Mouse (Mus musculus): ENCODE data around the gene Cd164l2.

The Cd164l2 gene

DNA sequence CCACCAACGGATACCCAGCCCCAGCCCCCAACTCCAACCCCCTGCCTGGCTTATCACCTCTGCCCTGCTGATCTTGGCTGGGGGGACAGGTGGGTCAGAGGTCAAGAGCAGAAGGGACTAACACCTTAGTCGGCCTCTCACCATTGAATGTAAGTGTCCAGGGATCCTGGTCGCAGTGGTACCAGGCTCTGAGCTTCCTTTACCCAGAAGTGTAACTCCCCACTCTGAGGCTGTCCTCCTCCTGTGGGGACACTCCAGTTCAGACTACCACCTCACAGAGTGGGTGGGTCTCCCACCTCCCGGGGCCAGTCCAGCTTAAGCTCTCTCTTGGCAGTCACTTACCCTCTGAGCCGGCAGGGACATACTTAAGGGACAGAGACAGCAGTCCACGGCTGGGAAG is 43.5 kb downstream of the Cd164l2 start:
- DNase-seq (ENCODE audit: low read depth, low spot score), result no peak

- no peak for DNase-seq (ENCODE audit: low read depth, low spot score)
These were observed 44.9 kb downstream of the Cd164l2 start for GRCm38 (mm10) chr4:133256820-133257219.

- DNase-seq (ENCODE audit: low read depth, low spot score), result no peak
These were observed 45.3 kb downstream of the Cd164l2 start for GRCm38 (mm10) chr4:133257230-133257629.

GRCm38 (mm10) chr4:133257798-133258408 is 46.0 kb downstream of the Cd164l2 start:
- DNase-seq (ENCODE audit: low read depth, low spot score), result no peak

DNA sequence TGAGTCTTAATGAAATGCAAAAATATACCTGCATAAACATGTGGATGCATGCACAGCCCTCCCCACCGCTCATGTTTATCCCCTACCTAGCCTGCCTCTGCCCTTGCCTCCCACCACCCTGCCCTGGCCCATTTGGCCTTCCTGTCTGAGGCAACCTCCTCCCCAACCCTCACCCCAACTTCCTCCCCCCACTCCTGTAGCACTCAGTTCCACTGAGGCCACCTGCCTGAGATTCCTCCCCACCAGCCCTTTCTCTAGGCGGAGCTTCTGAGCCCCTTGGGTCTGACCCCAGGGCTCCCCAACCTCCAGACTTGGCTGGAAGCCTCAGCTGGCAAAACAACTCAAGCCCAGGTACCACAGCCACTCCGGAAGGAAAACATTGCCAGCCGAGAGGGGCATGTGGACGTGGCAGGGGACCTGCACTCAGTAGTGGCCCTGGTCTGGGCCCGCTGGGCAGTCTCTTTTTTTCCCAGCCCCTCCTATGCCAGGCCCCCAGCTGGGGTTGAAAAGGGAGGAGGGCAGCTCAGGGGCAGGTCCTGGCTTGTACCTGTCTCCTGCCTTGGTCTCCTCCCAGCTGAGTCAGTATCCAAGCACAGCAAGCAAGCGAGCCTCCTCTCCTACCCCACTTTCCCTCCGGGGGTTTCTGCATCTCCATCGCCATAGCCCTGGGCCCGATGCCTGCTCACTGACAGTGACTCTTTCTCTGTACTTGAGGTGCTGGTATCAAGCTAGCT is 49.9 kb downstream of the Cd164l2 start:
- no peak for DNase-seq (ENCODE audit: low read depth, low spot score)

- DNase-seq (ENCODE audit: low read depth, low spot score), result no peak
These were observed 50.4 kb downstream of the Cd164l2 start for GRCm38 (mm10) chr4:133262375-133262765.

DNA sequence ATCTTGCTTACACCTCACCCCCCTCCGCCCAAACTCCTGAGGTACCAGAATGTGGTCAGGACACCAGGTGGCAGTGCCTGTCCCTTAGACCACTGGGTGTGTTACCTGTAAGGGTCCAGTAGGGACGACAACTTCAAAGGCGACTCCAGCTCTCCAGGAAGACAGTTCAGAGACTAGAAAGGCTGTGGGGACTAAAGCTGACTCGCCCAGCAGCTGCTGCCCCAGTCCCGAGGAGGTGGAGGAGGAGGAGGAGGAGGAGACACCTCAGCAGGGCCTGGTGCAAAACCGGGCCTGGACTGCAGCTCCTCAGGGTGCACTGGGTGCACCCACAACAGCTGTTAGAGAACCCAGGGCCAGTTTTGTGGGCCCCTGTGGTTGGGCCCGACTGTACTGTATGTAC is 51.0 kb downstream of the Cd164l2 start, which contains the start of gene Sytl1:
Gene Sytl1 (minus strand): TSS at position 232 of the 400 bp plus-strand sequence.
- no peak for DNase-seq (ENCODE audit: low read depth, low spot score)

DNA sequence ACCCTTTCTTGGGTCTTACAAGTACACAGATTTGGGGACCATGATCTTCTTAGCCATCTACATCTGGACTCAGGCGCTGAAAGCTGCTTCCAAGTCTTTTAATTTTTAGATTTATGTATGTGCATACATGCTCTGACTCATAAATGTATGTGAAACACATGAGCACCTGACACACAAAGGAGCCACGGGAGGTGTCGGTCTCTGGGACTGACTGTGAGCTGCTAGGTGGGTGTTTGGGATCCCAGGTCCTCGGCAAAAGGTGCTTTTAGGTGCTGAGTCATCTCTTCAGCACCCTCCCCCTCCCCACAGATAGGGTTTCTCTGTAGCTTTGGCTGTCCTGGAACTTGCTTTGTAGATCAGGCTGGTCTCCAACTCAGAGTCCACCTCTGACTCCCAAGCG is 51.8 kb downstream of the Cd164l2 start:
- DNase-seq (ENCODE audit: low read depth, low spot score), result no peak

DNA sequence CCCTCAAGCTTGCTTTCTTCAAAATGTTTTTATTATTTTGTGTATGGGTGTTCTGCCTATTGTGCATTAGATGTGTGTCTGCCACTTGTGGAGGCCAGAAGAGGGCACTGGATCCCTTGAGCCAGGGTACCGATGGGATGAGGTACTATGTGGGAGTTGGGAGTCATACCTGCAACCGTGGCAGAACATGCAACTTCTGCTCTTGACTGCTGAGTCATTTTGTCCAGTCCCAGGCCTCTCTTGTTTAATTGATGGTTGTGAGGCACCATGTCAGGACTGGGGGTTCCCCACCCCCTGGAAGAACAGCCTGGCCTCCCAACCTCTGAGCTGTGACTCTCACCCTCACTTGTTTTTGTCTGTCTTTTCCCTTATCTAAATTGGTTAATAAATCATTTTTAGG is 52.6 kb downstream of the Cd164l2 start:
- DNase-seq (ENCODE audit: low read depth, low spot score), result no peak

- no peak for DNase-seq (ENCODE audit: low read depth, low spot score)
These were observed 53.4 kb downstream of the Cd164l2 start for GRCm38 (mm10) chr4:133265297-133265696.

GRCm38 (mm10) chr4:133265759-133266158 is 53.8 kb downstream of the Cd164l2 start:
- DNase-seq (ENCODE audit: low read depth, low spot score), result no peak

- DNase-seq (ENCODE audit: low read depth, low spot score), result no peak
These were observed 54.4 kb downstream of the Cd164l2 start for GRCm38 (mm10) chr4:133266248-133266880.

DNA sequence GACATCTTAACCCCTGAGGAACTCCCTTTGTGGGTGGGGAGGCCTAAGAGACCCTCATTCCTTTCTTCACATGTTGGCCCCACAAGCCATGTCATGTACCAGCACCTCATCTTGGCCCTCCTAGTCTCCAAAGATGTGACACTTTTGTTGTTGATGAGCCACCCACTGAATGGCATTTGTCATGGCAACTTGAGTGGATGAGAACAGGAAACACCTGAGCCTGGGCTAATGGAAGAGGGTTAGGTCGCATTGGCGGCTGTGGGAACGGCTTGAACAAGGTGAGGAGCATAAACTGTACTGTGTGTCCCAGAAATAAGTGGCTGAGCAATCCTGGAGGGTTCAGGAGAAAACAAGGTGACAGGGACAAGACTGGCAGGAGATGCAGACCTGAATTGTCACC is 57.0 kb downstream of the Cd164l2 start:
- no peak for DNase-seq (ENCODE audit: low read depth, low spot score)

- DNase-seq (ENCODE audit: low read depth, low spot score), result no peak
These were observed 57.7 kb downstream of the Cd164l2 start for GRCm38 (mm10) chr4:133269596-133269995.

DNA sequence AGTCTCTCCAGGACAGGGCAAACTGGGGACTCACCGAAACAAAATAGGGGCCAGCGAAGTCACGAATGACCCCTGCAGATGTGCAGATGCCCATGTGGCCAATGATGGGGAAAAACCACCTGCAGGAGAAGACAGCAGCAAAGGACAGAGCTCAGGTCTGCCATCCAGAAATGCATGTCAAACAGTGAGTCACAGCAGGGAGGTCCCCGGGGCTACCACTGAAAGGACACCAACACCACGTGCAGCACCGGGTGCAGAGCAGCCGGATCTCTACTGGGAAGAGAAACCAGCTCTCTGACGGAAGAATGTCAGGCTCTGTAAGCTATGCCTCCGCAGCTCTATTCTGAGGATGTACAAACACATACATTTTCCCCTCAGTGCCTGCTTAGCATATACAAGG is 59.0 kb downstream of the Cd164l2 start:
- DNase-seq (ENCODE audit: low read depth, low spot score), result no peak
